Mouse (Mus musculus): ENCODE measurements around the gene Dctpp1. TPM values are rescaled to one million over a fixed set of nuclear protein-coding genes. Genes with fewer than 3 reads are reported as not detected.
A peak's percentile ranks its signal among the peaks of the same experiment; 100 is the strongest.
"Not testable (repeated sequence)": the region's sequence is repeated elsewhere in the genome, so short reads cannot be mapped to it uniquely, and the experiment has no call there.

The Dctpp1 gene
- polyA plus RNA-seq, 1 experiment from 2014 or later = 254 TPM

DNA sequence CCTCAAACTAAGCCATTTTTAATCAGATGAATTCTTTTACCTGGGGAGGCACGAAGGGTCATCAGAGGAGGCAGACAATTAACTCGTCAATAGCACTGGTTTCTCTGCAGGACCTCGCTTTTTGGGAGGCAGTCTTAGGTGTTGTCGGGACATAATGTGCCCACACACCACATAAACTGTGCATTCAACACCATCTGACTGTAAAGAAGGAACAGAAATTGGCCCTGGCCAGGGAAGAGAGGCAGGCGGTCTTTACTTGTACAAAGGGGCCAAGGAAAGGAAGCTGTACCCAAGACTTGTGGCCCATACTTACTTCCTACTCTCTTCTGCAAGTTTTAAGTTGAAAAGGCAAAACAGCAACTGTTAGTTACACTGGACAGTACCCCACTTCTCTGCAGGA lies 4.0 kb downstream of the Dctpp1 start:
- H3K36me3 ChIP-seq (ENCODE audit: control insufficient read depth, insufficient read depth, low read length) = no peaks in the 10 kb centered on the region
- H3K9me3 ChIP-seq (ENCODE audit: control insufficient read depth, low read length) = no peaks in the 10 kb centered on the region
- H3K4me1 ChIP-seq (ENCODE audit: control insufficient read depth, insufficient read depth, low read length) = peaks cover 20% of the 10 kb centered on the region
- no peaks in the 10 kb centered on the region for H3K27me3 ChIP-seq (ENCODE audit: control insufficient read depth, insufficient read depth, low read length)
- no peak overlapping the region for H3K4me3 ChIP-seq (ENCODE audit: low read depth, low read length)
- no peak overlapping the region for H3K9ac ChIP-seq (ENCODE audit: low read length)
- DNase-seq (ENCODE audit: low spot score, missing footprints) (no peak), ATAC-seq (ENCODE audit: low FRiP score) (no peak)
- WGBS = 89% methylated on average over 5 of the region's 5 CpGs
- H3K4me2 ChIP-seq = no peak overlapping the region
- H3K27ac ChIP-seq (ENCODE audit: low read depth, low read length) = no peak overlapping the region

- Histone ChIP-seq H3K36me3 (ENCODE audit: control insufficient read depth, insufficient read depth, low read length) (no peaks in the 10 kb centered on the region), H3K4me3 (ENCODE audit: low read depth, low read length) (no peak overlapping the region), H3K4me2 (no peak overlapping the region), H3K4me1 (ENCODE audit: control insufficient read depth, insufficient read depth, low read length) (peaks cover 17% of the 10 kb centered on the region), H3K27ac (ENCODE audit: low read depth, low read length) (no peak overlapping the region), H3K27me3 (ENCODE audit: control insufficient read depth, insufficient read depth, low read length) (no peaks in the 10 kb centered on the region), H3K9me3 (ENCODE audit: control insufficient read depth, low read length) (no peaks in the 10 kb centered on the region), H3K9ac (ENCODE audit: low read length) (no peak overlapping the region)
- no peak for ATAC-seq (ENCODE audit: low FRiP score)
- no peak for DNase-seq (ENCODE audit: low spot score, missing footprints)
- 88% methylated on average over 2 of the region's 2 CpGs for WGBS
Observed at GRCm38 (mm10) chr7:127255965-127256364, 4.5 kb downstream of the Dctpp1 start.

DNA sequence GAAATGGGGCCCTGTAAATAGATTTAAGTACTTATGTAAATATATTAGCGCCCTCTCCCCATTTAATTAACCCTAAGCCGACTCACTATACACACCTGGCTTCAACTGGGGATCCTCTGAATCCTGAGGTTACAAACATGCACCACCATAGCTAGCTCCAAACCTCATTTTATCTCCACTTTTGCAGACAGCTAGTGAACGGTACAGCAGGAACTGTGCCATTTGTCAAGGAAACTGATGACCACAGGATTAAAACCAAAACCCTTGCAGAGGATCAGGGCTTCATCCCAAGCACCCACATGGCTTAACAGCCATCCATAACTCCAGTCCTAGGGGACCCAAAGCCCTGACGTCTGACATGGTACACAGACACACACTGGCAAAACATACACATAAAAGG lies 5.5 kb downstream of the Dctpp1 start:
- H3K36me3 ChIP-seq (ENCODE audit: control insufficient read depth, insufficient read depth, low read length) = no peaks in the 10 kb centered on the region
- ATAC-seq (ENCODE audit: low FRiP score) (no peak), DNase-seq (ENCODE audit: low spot score, missing footprints) (no peak)
- H3K9me3 ChIP-seq (ENCODE audit: control insufficient read depth, low read length) = no peaks in the 10 kb centered on the region
- peak overlapping the region; percentile 79 for H3K9ac ChIP-seq (ENCODE audit: low read length)
- WGBS = 34% methylated on average over 4 of the region's 4 CpGs
- H3K27me3 ChIP-seq (ENCODE audit: control insufficient read depth, insufficient read depth, low read length) = no peaks in the 10 kb centered on the region
- peak overlapping the region; percentile 92 for H3K4me2 ChIP-seq
- peaks cover 15% of the 10 kb centered on the region for H3K4me1 ChIP-seq (ENCODE audit: control insufficient read depth, insufficient read depth, low read length)
- no peak overlapping the region for H3K27ac ChIP-seq (ENCODE audit: low read depth, low read length)
- peak overlapping the region; percentile 52 for H3K4me3 ChIP-seq (ENCODE audit: low read depth, low read length)

DNA sequence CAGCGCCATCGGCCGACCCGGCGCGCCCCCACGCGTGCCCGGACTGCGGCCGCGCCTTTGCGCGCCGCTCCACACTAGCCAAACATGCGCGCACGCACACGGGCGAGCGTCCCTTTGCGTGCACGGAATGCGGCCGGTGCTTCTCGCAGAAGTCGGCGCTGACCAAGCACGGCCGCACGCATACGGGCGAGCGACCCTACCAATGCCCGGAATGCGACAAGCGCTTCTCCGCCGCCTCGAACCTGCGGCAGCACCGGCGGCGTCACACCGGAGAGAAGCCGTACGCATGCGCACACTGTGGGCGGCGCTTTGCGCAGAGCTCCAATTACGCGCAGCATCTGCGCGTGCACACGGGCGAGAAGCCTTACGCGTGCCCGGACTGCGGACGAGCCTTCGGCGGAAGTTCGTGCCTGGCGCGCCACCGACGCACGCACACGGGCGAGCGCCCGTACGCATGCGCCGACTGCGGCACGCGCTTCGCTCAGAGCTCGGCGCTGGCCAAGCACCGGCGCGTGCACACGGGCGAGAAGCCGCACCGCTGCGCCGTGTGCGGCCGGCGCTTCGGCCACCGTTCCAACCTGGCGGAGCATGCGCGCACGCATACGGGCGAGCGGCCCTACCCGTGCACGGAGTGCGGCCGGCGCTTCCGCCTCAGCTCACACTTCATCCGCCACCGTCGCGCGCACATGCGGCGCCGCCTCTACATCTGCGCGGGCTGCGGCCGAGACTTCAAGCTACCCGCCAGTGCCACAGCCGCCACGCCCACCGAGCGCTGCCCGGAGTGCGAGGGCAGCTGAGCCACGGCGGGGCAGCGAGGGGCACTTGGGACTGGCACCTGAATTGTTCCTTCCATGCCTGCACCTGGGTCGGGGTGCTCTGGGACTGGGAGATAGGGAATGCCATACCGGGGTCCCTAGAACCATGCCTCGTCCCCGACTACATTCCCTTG lies 6.4 kb downstream of the Dctpp1 start:
- WGBS = under 1% methylated on average over 136 of the region's 136 CpGs
- peak overlapping the region; percentile 85 for H3K27ac ChIP-seq (ENCODE audit: low read depth, low read length)
- peak overlapping the region; percentile 92 for H3K4me2 ChIP-seq
- no peaks in the 10 kb centered on the region for H3K9me3 ChIP-seq (ENCODE audit: control insufficient read depth, low read length)
- no peaks in the 10 kb centered on the region for H3K36me3 ChIP-seq (ENCODE audit: control insufficient read depth, insufficient read depth, low read length)
- no peaks in the 10 kb centered on the region for H3K27me3 ChIP-seq (ENCODE audit: control insufficient read depth, insufficient read depth, low read length)
- ATAC-seq (ENCODE audit: low FRiP score) (peak; percentile 96), DNase-seq (ENCODE audit: low spot score, missing footprints) (peak; percentile 100)
- H3K4me1 ChIP-seq (ENCODE audit: control insufficient read depth, insufficient read depth, low read length) = peaks cover 7% of the 10 kb centered on the region
- H3K4me3 ChIP-seq (ENCODE audit: low read depth, low read length) = peak overlapping the region; percentile 52
- H3K9ac ChIP-seq (ENCODE audit: low read length) = peak overlapping the region; percentile 79

DNA sequence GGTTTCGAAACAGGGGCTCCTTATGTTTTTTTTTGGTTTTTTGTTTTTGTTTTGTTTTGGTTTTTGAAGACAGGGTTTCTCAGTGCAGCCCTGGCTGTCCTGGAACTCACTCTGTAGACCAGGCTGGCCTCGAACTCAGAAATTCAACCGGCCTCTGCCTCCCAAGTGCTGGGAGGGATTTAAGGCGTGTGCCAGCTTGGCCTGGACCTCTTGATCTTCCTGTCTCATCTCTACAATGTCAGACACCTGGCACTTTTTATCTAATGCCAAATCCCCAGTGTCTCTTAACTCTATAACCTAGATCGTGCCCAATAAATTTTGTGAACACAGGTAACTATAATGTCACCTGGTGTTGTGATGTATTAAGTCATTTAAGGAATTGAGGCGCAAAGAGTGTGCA lies 7.2 kb downstream of the Dctpp1 start:
- Histone ChIP-seq H3K27me3 (ENCODE audit: control insufficient read depth, insufficient read depth, low read length) (no peaks in the 10 kb centered on the region), H3K27ac (ENCODE audit: low read depth, low read length) (no peak overlapping the region; the same call in 1 of the 2 replicates), H3K9me3 (ENCODE audit: control insufficient read depth, low read length) (no peaks in the 10 kb centered on the region), H3K4me3 (ENCODE audit: low read depth, low read length) (peak overlapping the region; percentile 52), H3K9ac (ENCODE audit: low read length) (peak overlapping the region; percentile 75), H3K4me2 (peak overlapping the region; percentile 92), H3K36me3 (ENCODE audit: control insufficient read depth, insufficient read depth, low read length) (peaks cover under 1% of the 10 kb centered on the region; the same call in 1 of the 2 replicates), H3K4me1 (ENCODE audit: control insufficient read depth, insufficient read depth, low read length) (peaks cover 7% of the 10 kb centered on the region)
- 89% methylated on average over 6 of the region's 6 CpGs for WGBS
- no peak for ATAC-seq (ENCODE audit: low FRiP score)
- no peak for DNase-seq (ENCODE audit: low spot score, missing footprints)

- H3K9me3 ChIP-seq (ENCODE audit: control insufficient read depth, low read length) = no peaks in the 10 kb centered on the region
- ATAC-seq (ENCODE audit: low FRiP score) = no peak
- DNase-seq (ENCODE audit: low spot score, missing footprints) = no peak
- H3K36me3 ChIP-seq (ENCODE audit: control insufficient read depth, insufficient read depth, low read length) = peaks cover 3% of the 10 kb centered on the region; the same call in 1 of the 2 replicates
- 83% methylated on average over 2 of the region's 2 CpGs for WGBS
- H3K4me2 ChIP-seq = no peak overlapping the region
- H3K9ac ChIP-seq (ENCODE audit: low read length) = no peak overlapping the region
- H3K4me3 ChIP-seq (ENCODE audit: low read depth, low read length) = no peak overlapping the region
- H3K4me1 ChIP-seq (ENCODE audit: control insufficient read depth, insufficient read depth, low read length) = peaks cover 7% of the 10 kb centered on the region
- no peak overlapping the region for H3K27ac ChIP-seq (ENCODE audit: low read depth, low read length)
- no peaks in the 10 kb centered on the region for H3K27me3 ChIP-seq (ENCODE audit: control insufficient read depth, insufficient read depth, low read length)
Observed at GRCm38 (mm10) chr7:127252414-127252813, 8.1 kb downstream of the Dctpp1 start.

DNA sequence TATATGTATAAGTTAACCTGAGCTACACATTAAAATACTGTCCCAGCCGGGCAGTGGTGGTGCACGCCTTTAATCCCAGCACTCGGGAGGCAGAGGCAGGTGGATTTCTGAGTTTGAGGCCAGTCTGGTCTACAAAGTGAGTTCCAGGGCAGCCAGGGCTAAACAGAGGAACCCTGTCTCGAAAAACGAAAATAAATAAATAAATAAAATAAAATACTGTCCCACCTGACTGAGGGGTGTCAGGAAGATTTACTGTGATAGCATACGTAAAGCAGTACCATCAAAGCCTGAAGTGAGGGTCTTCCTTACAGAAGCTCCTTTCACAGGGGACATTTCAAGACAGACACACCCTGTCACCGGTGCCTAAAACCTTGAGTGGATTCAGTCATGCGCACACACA lies 10.0 kb downstream of the Dctpp1 start:
- H3K4me1 ChIP-seq (ENCODE audit: control insufficient read depth, insufficient read depth, low read length) = peaks cover 12% of the 10 kb centered on the region
- WGBS = 94% methylated on average over 8 of the region's 8 CpGs
- not testable (repeated sequence) for DNase-seq (ENCODE audit: low spot score, missing footprints); H3K4me3 ChIP-seq (ENCODE audit: low read depth, low read length); H3K4me2 ChIP-seq; H3K27ac ChIP-seq (ENCODE audit: low read depth, low read length); H3K36me3 ChIP-seq (ENCODE audit: control insufficient read depth, insufficient read depth, low read length); H3K9ac ChIP-seq (ENCODE audit: low read length); ATAC-seq (ENCODE audit: low FRiP score); H3K27me3 ChIP-seq (ENCODE audit: control insufficient read depth, insufficient read depth, low read length); H3K9me3 ChIP-seq (ENCODE audit: control insufficient read depth, low read length)

- WGBS = 10% methylated on average over 33 of the region's 33 CpGs
- peaks cover 3% of the 10 kb centered on the region; the same call in 1 of the 2 replicates for H3K36me3 ChIP-seq (ENCODE audit: control insufficient read depth, insufficient read depth, low read length)
- peak overlapping the region; percentile 81 for H3K4me3 ChIP-seq (ENCODE audit: low read depth, low read length)
- ATAC-seq (ENCODE audit: low FRiP score) = peak; percentile 80
- H3K4me1 ChIP-seq (ENCODE audit: control insufficient read depth, insufficient read depth, low read length) = peaks cover 17% of the 10 kb centered on the region
- no peaks in the 10 kb centered on the region for H3K27me3 ChIP-seq (ENCODE audit: control insufficient read depth, insufficient read depth, low read length)
- DNase-seq (ENCODE audit: low spot score, missing footprints) = peak; percentile 91
- peak overlapping the region; percentile 89 for H3K9ac ChIP-seq (ENCODE audit: low read length)
- peak overlapping the region; percentile 72 for H3K27ac ChIP-seq (ENCODE audit: low read depth, low read length)
- H3K4me2 ChIP-seq = peak overlapping the region; percentile 80
- no peaks in the 10 kb centered on the region for H3K9me3 ChIP-seq (ENCODE audit: control insufficient read depth, low read length)
Observed at GRCm38 (mm10) chr7:127244658-127245510, 15.6 kb downstream of the Dctpp1 start.

All from midbrain, embryonic 11.5 days (tissue).